Mouse (Mus musculus) midbrain, embryonic 14.5 days (tissue): ENCODE measurements around the gene Ecsit. TPM values are rescaled to one million over a fixed set of nuclear protein-coding genes. Genes with fewer than 3 reads are reported as not detected.
A peak's percentile ranks its signal among the peaks of the same experiment; 100 is the strongest.
"Not testable (repeated sequence)": the region's sequence is repeated elsewhere in the genome, so short reads cannot be mapped to it uniquely, and the experiment has no call there.

ENCODE experiments used
- ATAC-seq: fragments of 200-750 bp; cut with Nextera tagmentation; 2 replicates; pipeline ENCODE4 v1.8.0; 2017; ENCODE audit warnings: moderate number of reproducible peaks, moderate library complexity; ENCODE audit not compliant: low FRiP score, low TSS enrichment
- DNase-seq: peaks from one replicate; pipeline ENCODE4 v3.0.0-alpha.2; 2015
- H3K27ac ChIP-seq: fragments of 300-500 bp; sonication (generic); replicated peaks from 2 replicates; pipeline ENCODE4 v1.5.1; 2014; ENCODE audit warnings: mild to moderate bottlenecking, low read depth, low read length, moderate library complexity
- H3K27me3 ChIP-seq: fragments of 300-500 bp; sonication (generic); 2 replicates; pipeline ENCODE4 v1.6.1; 2014; ENCODE audit warnings: low read length, control low read depth, mixed read lengths; ENCODE audit not compliant: control insufficient read depth, insufficient read depth
- H3K36me3 ChIP-seq: fragments of 300-500 bp; sonication (generic); 2 replicates; pipeline ENCODE4 v1.6.1; 2014; ENCODE audit warnings: low read length, control low read depth; ENCODE audit not compliant: control insufficient read depth, insufficient read depth
- H3K4me1 ChIP-seq: fragments of 300-500 bp; sonication (generic); 2 replicates; pipeline ENCODE4 v1.6.1; 2014; ENCODE audit warnings: mild to moderate bottlenecking, antibody characterized with exemption, low read length, control low read depth; ENCODE audit not compliant: control insufficient read depth, insufficient read depth
- H3K4me2 ChIP-seq: fragments of 300-500 bp; sonication (generic); 2 replicates; pipeline ENCODE4 v1.6.1; 2014; ENCODE audit warnings: mild to moderate bottlenecking, low read length, moderate library complexity
- H3K4me3 ChIP-seq: fragments of 300-500 bp; sonication (generic); replicated peaks from 2 replicates; pipeline ENCODE4 v1.5.1; 2014; ENCODE audit warnings: low read depth, low read length
- H3K9ac ChIP-seq: fragments of 300-500 bp; sonication (generic); replicated peaks from 2 replicates; pipeline ENCODE4 v1.6.1; 2014; ENCODE audit warnings: mild to moderate bottlenecking, low read length, moderate library complexity
- H3K9me3 ChIP-seq: fragments of 300-500 bp; sonication (generic); 2 replicates; pipeline ENCODE4 v1.6.1; 2016; ENCODE audit warnings: low read length, control low read depth, mixed read lengths; ENCODE audit not compliant: control insufficient read depth
- WGBS: fragments of 180-500 bp; shearing (Covaris S2); extraction: QIAGEN DNeasy Blood & Tissue Kit; methylation state at CpG from one replicate; pipeline ENCODE4 v1.1.7; 2014; 5-methylcytosine and 5-hydroxymethylcytosine counted together
- polyA plus RNA-seq: library from polyadenylated mRNA; unstranded; fragments of >200 nt; fragmentation: Nextera tagmentation; extraction: Ambion mirVana; gene quantifications from 2 replicates; pipeline ENCODE4 v1.2.1, GENCODE M21; 2014

The Ecsit gene
- polyA plus RNA-seq, 1 experiment from 2014 or later, result 48.5 TPM

DNA sequence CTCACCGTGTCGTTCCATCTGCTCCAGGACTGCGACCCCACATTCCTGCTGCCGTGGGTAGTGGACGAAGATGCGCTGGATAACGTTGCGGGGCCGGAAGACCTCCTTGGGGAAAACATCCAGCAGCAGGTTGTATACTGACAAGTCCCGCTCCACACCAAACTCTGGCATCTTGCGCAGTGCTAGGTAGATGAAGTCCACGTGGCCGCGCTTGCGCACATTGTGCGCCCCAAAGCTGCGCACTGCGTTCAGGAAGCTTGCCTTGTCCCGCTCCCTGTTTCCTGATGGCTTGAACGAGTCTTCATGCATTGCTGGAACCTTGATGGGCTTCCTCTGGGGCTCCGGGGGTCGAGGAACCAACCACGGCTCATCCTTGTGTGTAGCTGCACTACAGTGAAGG, 9.0 kb downstream of the Ecsit start:
- 0 out of 2 replicates have a peak, but pooled peaks cover 3% of the 10 kb centered on the region for H3K4me1 ChIP-seq
- 94% methylated on average over 23 of the region's 23 CpGs for WGBS
- H3K9me3 ChIP-seq, result no peaks in the 10 kb centered on the region
- no peak overlapping the region for H3K9ac ChIP-seq
- no peak overlapping the region for H3K4me2 ChIP-seq
- ATAC-seq (no peak), DNase-seq (no peak)
- H3K4me3 ChIP-seq, result no peak overlapping the region
- H3K36me3 ChIP-seq, result peaks cover 43% of the 10 kb centered on the region
- H3K27ac ChIP-seq, result no peak overlapping the region
- no peaks in the 10 kb centered on the region for H3K27me3 ChIP-seq

DNA sequence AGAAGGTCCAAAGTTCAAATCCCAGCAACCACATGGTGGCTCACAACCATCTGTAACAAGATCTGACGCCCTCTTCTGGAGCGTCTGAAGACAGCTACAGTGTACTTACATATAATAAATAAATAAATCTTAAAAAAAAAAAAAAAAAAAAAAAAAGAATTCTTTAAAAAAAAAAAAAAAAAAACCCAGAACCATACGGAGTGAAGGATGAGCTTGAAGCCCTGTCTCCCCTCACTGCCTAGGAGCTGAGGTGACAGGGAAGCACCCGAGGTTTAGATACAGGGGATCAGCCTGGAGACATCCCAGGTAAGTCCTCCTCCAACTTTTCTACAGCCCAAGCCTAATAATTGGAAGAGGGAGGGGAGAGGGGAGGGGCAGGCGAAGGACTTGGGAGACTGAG, 9.5 kb downstream of the Ecsit start:
- 79% methylated on average over 5 of the region's 5 CpGs for WGBS
- H3K36me3 ChIP-seq, result peaks cover 43% of the 10 kb centered on the region

DNA sequence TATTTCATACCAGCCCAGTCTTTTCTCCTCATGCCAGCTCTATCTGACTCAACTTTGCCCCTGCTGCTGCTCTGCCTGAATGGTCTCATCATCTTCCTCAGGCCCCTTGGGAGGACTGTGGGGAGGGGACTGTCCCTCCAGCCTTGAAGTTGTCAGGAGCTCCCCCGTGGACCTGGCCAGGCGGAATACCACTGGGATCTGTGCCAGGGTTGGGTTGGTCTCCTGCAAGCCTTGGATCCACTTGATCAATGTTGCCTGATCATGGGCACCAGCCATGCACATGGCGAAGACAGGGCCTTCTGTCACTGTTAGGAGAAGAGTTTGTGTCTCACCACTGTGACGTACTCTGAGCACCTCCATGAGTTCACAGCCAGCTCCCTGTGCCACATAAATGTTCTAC, 13.0 kb downstream of the Ecsit start:
- peaks cover 33% of the 10 kb centered on the region for H3K36me3 ChIP-seq
- ATAC-seq (no peak), DNase-seq (no peak)
- no peaks in the 10 kb centered on the region for H3K9me3 ChIP-seq
- no peak overlapping the region for H3K4me3 ChIP-seq
- no peak overlapping the region for H3K27ac ChIP-seq
- H3K4me1 ChIP-seq, result 0 out of 2 replicates have a peak, but pooled peaks cover 9% of the 10 kb centered on the region
- H3K4me2 ChIP-seq, result no peak overlapping the region
- no peaks in the 10 kb centered on the region for H3K27me3 ChIP-seq
- H3K9ac ChIP-seq, result no peak overlapping the region
- WGBS, result 93% methylated on average over 4 of the region's 4 CpGs

More for the DNA sequence above, 9.5 kb downstream of the Ecsit start:
- H3K4me1 ChIP-seq, H3K9ac ChIP-seq, H3K27ac ChIP-seq, H3K9me3 ChIP-seq, ATAC-seq, DNase-seq, H3K4me3 ChIP-seq, H3K4me2 ChIP-seq, H3K27me3 ChIP-seq: not testable (repeated sequence)

DNA sequence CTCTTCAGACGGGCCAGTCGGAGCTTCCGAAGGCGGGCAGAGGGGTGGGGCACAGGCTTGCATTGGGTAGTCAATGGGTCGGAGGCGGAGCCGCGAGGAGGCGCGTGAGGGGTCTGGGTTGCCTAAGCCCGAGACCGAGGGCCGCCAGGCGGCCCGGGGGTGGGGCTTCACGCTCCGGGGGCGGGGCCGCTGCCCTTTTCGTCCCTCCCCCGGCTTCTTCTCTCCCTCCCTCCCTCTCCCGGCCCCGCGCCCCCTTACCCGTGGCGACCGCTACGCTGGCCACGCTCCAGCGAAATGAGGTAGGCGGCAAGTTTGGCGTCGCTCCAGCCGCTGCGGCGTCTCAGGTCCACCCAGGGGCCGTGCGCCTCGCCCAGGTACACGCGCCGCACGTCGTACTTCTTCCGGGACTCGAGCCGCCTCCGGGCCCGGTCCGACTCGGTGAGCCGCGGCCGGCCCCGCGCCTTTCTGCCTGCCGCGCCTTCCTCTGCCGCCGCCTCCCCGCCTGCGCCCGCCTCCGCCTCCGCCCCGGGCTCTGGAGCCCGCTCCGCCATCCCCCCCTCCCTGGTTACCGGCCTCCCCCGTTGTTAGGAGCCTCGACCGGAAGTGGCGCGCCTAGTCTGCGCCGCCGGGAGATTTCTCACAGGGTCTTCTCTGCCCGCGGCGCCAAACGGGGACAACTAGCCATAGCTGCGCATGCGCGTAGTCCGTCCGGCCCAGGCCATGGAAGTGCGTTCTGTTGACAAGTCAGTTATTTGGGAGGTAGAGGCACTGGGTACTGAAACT, 14.3 kb downstream of the Ecsit start, which contains the start of the genes Gm49318 and Zfp653:
TSS of gene Gm49318 (minus strand) at position 469 of the 783 bp plus-strand sequence.
TSS of gene Zfp653 (minus strand) at position 586 of the 783 bp plus-strand sequence.
- H3K9me3 ChIP-seq, result no peaks in the 10 kb centered on the region
- H3K4me3 ChIP-seq, result peak within 1 kb of the TSS; percentile 80
- peak within 1 kb of the TSS; percentile 98 for H3K27ac ChIP-seq
- DNase-seq, result peak; percentile 99
- H3K4me1 ChIP-seq, result 0 out of 2 replicates have a peak, but pooled peaks cover 9% of the 10 kb centered on the region
- peak within 1 kb of the TSS; percentile 62 for H3K4me2 ChIP-seq
- H3K27me3 ChIP-seq, result no peaks in the 10 kb centered on the region
- H3K36me3 ChIP-seq, result peaks cover 38% of the 10 kb centered on the region
- under 1% methylated on average over 76 of the region's 87 CpGs for WGBS
- H3K9ac ChIP-seq, result peak within 1 kb of the TSS; percentile 90
- peak; percentile 96 for ATAC-seq

DNA sequence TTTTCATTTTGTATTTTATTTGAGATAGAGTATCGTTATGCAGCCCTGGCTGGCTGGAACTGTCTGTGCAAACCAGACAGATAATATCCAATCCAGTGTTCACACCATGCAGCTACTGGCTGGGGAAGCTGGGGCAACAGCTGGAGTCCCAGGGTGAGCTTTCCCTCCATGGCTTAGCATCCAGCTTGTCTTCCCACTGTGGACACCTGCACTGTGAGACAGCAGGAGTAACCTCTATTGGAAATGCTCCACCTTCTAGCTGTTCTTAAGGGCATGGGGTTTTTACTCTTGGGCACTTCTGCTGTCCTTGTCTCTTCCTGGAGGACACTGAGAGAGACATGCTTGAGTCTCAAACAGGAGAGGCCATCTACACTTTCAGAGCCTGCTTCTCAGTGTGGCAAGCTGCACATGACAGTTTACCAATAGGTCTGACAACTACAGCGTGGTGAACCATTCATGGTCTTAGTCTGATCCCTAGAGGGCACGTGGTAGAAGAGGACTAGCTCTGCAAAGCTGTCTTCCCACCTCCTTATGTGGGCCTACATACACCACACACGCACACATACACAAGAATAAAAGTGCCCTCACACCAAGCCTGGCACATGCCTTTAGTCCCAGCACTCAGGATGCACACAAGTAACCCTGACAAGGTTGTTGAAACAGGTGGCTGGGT, 15.2 kb downstream of the Ecsit start:
- H3K27me3 ChIP-seq, result no peaks in the 10 kb centered on the region
- WGBS, result 63% methylated on average over 4 of the region's 4 CpGs
- 0 out of 2 replicates have a peak, but pooled peaks cover 9% of the 10 kb centered on the region for H3K4me1 ChIP-seq
- ATAC-seq (peak; percentile 3), DNase-seq (no peak)
- peak overlapping the region; percentile 90; the same call in 1 of the 2 replicates for H3K9ac ChIP-seq
- H3K36me3 ChIP-seq, result peaks cover 47% of the 10 kb centered on the region
- H3K4me2 ChIP-seq, result peak overlapping the region; percentile 62
- H3K9me3 ChIP-seq, result no peaks in the 10 kb centered on the region
- peak overlapping the region; percentile 80 for H3K4me3 ChIP-seq
- no peak overlapping the region for H3K27ac ChIP-seq

DNA sequence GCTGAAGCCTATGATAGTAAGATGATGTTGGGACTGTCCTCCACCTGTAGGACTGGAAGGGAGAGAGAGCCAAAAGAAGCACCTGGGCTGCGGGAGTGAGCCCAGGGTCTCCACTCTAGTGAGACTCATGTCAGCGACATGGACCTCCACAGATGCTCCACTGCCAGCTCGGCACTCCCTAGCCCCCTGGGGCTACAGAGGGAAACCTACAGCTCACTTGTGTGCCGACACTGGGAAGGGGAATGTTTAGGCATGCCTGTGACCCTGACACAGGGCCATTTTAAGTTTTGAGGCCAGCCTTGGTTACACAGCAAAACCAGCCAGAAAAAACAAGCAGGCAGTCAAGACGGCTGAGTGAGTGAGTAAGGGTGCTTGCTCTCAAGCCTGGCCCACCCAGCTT, 18.0 kb downstream of the Ecsit start:
- H3K4me1 ChIP-seq, result 0 out of 2 replicates have a peak, but pooled peaks cover 9% of the 10 kb centered on the region
- H3K27ac ChIP-seq, result no peak overlapping the region
- no peaks in the 10 kb centered on the region for H3K9me3 ChIP-seq
- no peak overlapping the region for H3K4me3 ChIP-seq
- ATAC-seq, result no peak
- 92% methylated on average over 5 of the region's 5 CpGs for WGBS
- peaks cover 58% of the 10 kb centered on the region for H3K36me3 ChIP-seq
- no peak overlapping the region for H3K4me2 ChIP-seq
- no peak for DNase-seq
- no peaks in the 10 kb centered on the region for H3K27me3 ChIP-seq
- no peak overlapping the region for H3K9ac ChIP-seq

DNA sequence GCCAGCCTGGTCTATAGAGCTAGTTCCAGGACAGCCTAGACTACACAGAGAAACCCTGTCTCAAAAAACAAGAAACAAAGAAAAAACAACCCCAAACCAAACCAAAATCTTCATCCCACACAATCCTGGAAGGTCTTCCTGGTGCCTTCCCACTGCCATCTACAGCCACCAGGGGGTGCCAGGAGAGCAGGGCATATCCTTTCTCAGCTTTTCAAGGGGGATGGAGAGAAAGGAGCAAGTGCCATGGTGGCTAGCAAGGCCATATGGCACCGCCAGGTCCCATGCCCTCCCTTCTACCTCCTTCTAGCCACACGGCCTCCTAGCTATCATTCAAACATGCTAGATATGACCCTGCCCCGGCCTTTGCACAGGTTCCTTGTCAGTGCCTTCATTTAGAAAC, 18.8 kb downstream of the Ecsit start:
- DNase-seq (peak; percentile 54), ATAC-seq (no peak)
- WGBS, result 76% methylated on average over 3 of the region's 3 CpGs
- Histone ChIP-seq H3K27ac (no peak overlapping the region), H3K27me3 (no peaks in the 10 kb centered on the region), H3K9ac (no peak overlapping the region), H3K36me3 (peaks cover 62% of the 10 kb centered on the region), H3K4me3 (no peak overlapping the region), H3K4me1 (0 out of 2 replicates have a peak, but pooled peaks cover 7% of the 10 kb centered on the region), H3K9me3 (no peaks in the 10 kb centered on the region), H3K4me2 (no peak overlapping the region)

DNA sequence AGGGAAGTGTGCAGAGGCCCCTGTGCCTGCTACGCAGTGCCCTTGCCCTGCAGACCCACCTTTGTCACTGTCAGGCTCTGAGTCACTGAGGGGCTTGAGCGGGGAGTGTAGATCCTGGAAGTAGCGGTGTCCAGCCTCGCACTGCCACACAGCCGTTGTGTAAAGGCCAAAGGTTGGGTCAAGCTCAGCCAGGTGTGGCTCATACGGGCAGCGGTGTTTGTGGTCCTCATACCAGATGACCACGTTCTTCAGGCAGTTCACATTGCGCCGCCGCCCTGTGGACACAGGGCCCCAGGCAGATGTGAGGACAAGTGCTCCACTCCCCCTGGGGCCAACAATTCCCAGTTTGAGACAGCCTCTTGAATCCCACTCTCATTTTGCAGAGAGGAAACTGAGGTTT, 19.6 kb downstream of the Ecsit start:
- H3K36me3 ChIP-seq, result peaks cover 70% of the 10 kb centered on the region
- ATAC-seq, result no peak
- 96% methylated on average over 11 of the region's 11 CpGs for WGBS

More for the DNA sequence above, 19.6 kb downstream of the Ecsit start:
- H3K27ac ChIP-seq, result no peak overlapping the region
- H3K4me2 ChIP-seq, result no peak overlapping the region
- 0 out of 2 replicates have a peak, but pooled peaks cover 7% of the 10 kb centered on the region for H3K4me1 ChIP-seq
- H3K4me3 ChIP-seq, result no peak overlapping the region
- no peak for DNase-seq
- no peaks in the 10 kb centered on the region for H3K27me3 ChIP-seq
- no peaks in the 10 kb centered on the region for H3K9me3 ChIP-seq
- H3K9ac ChIP-seq, result no peak overlapping the region
